18 mouse cellular contexts compared by ENCODE assay signal in the genomic region with DNA sequence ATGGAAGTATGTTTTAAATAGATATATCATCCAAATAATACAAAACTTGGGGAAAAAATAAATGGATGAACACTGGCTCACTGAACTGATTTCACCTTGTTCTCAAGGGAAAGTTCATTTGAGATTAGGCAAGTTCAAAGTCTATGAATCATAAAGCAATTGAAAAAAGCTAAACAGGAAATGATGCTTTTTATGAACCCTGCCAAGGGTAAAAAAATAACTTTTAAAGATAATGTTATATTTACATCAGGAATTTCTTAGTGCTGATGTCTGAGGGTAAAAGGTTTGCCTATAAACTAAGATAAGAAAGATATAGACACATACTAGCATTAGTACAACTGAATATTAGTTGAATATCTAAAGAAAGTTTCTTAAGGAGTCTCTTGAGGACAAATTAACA. TPM values are rescaled to one million over a fixed set of nuclear protein-coding genes. Genes with fewer than 3 reads are reported as not detected.
"Had no signal": no experiment of that assay in that cellular context is flagged by ENCODE, and none has a peak within 500 bp of the region (broad histone marks: within the 10 kb centered on the region; RNA-seq: fewer than 3 reads in every experiment).

No protein-coding gene starts in this region.

- H3K4me3 ChIP-seq: limb, embryonic 12.5 days; limb, embryonic 15.5 days; liver, embryonic 13.5 days; midbrain, embryonic 12.5 days; midbrain, embryonic 15.5 days; neural tube, embryonic 13.5 days had no signal

- H3K27ac ChIP-seq: kidney, postnatal 0 days; limb, embryonic 12.5 days; limb, embryonic 15.5 days; liver, embryonic 13.5 days; midbrain, embryonic 12.5 days; midbrain, embryonic 15.5 days; neural tube, embryonic 13.5 days; stomach, postnatal 0 days had no signal

- H3K4me2 ChIP-seq: limb, embryonic 12.5 days; limb, embryonic 15.5 days; liver, embryonic 13.5 days; midbrain, embryonic 12.5 days; midbrain, embryonic 15.5 days; neural tube, embryonic 13.5 days had no signal

- H3K9ac ChIP-seq: limb, embryonic 12.5 days; limb, embryonic 15.5 days; liver, embryonic 13.5 days; midbrain, embryonic 12.5 days; midbrain, embryonic 15.5 days; neural tube, embryonic 13.5 days had no signal

- H3K36me3 ChIP-seq: limb, embryonic 12.5 days; limb, embryonic 15.5 days; liver, embryonic 13.5 days; midbrain, embryonic 12.5 days; midbrain, embryonic 15.5 days; neural tube, embryonic 13.5 days had no signal

- DNase-seq: kidney, postnatal 25 days; left cerebral cortex, postnatal 4 days; liver, embryonic 13.5 days; lung, adult 2 months; lung, postnatal 14 days; lung, postnatal 4 days; retina, postnatal 1 day; right cerebral cortex, postnatal 25 days; thymus, adult 2 months; thymus, postnatal 25 days had no signal

- H3K27me3 ChIP-seq: limb, embryonic 12.5 days; limb, embryonic 15.5 days; liver, embryonic 13.5 days; midbrain, embryonic 12.5 days; midbrain, embryonic 15.5 days; neural tube, embryonic 13.5 days had no signal

- H3K4me1 ChIP-seq: limb, embryonic 12.5 days; limb, embryonic 15.5 days; liver, embryonic 13.5 days; midbrain, embryonic 12.5 days; midbrain, embryonic 15.5 days; neural tube, embryonic 13.5 days had no signal

- H3K9me3 ChIP-seq: limb, embryonic 12.5 days; limb, embryonic 15.5 days; liver, embryonic 13.5 days; midbrain, embryonic 12.5 days; midbrain, embryonic 15.5 days; neural tube, embryonic 13.5 days had no signal

- ATAC-seq: midbrain, embryonic 15.5 days had no signal

RNA-seq across cellular contexts. Expression of gene Rundc3b, which starts 26.0 kb away (rescaled TPM):
- total RNA-seq: megakaryocyte-erythroid progenitor cell, adult 5-6 weeks had no signal
